Mouse (Mus musculus): ENCODE data around the gene Gm20696. TPM values are rescaled to one million over a fixed set of nuclear protein-coding genes. Genes with fewer than 3 reads are reported as not detected.
A peak's percentile ranks its signal among the peaks of the same experiment; 100 is the strongest.

Gene Gm20696
- polyA plus RNA-seq, 1 experiment from 2014 or later: 6.4 TPM

DNA sequence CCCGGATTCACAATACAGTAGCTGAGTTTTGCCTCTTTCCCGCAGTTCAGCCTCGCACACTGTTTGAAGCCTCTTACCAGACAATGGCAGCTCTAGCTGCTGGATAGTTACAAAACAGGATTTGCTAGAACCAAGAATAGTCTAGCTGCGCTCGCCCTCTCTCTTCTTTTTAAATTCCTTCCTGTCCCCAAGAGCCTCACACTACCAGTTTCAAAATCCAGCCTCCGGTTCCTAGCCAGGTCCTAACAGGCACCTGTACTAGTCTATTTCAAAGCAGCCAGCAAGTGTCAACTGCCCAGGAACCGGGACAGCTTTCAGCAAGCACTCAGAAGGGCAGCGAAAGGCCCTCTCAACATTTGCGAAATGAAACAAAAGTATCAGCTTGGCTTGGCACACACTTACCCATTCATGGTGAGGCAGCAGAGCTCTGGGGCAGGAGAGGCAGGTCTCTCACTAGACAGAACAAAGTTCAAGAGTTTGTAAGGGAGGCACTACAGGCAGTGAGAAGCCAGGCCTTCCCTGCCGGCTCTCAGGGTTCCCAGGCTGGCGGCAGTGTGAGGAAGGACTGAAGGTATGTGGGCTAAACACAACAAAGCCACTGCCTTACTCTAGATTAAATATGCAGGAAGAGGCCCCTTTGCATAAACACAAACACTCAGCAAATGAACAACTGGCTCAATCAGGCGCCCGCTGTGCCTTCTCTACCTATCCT lies 400.5 kb downstream of the Gm20696 start:
- DNase-seq (ENCODE audit: low spot score): peak; percentile 51

DNA sequence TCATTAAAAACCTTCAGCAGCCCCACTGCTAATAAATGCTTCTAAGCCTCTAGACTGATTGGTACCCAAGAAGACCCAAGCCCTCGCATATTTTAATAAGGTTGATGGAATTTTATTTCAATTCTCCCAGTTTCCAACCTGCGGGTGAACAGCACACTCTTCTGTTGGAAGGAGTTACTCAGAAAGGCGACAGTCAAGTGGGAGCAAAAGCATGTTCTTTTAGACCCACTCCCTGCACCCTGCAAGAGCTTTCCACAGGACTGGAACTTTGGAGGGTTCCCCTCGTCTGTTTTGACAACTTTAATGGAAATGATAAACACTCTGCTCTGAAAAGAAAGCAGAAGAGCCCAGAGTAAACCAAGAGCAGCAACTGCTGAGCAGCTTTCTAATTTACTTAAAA lies 401.4 kb downstream of the Gm20696 start:
- no peak for DNase-seq (ENCODE audit: low spot score)

DNA sequence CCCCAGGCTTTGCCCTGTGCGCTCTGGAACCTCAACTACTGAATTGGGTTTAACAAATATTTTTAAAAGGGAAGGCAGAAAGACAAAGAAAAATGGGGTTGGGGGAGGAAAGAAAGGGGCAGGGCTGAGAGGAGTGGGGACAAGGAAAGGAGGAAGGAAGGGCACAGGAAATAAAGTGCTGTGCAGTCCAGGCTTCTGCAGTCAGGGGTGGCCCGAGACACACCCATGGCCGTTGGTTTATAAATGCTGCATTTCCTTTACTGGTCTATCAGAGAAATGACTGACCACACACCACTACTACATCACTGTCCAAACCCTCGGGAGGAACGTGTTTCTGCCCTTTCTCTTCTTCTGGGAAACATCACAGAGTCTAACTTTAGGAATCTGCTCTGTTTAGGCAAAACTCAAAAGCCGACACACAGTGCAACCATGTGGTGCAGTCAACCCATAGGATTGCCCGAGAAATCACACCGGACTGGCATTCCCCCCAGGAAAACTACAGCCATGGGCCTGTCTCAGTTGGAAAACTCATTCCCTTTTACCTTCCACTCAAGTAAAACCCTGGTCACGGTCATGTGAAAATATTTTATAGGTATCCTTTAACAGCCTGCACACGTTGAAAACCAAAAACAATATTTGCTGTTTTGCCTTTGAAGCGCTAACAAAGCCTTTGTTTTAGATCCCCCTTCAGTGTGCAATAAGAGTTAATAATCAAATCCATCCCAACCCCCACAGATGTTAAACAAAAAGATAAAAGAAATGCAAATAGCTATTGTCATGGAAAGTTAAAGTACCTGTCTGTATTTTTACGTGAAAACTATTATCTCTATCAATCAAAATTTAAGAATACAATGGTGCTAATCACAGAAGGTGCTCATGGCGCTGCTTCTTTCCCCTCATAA lies 402.2 kb downstream of the Gm20696 start:
- DNase-seq (ENCODE audit: low spot score): no peak

DNA sequence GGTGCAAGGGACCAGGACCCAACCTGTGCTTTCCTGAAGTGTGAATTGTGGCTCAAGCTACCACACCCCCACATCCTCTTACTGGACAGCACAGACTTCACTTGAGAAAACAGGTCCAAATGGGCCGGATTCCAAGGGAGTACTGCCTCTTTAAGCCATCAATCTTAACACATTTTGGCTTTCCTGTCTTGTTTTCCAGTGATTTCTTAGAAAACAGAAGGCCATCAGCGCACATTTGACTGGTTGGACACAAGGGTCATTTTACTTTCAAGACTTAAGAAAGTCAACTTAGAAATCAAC lies 402.8 kb downstream of the Gm20696 start:
- no peak for DNase-seq (ENCODE audit: low spot score)

DNA sequence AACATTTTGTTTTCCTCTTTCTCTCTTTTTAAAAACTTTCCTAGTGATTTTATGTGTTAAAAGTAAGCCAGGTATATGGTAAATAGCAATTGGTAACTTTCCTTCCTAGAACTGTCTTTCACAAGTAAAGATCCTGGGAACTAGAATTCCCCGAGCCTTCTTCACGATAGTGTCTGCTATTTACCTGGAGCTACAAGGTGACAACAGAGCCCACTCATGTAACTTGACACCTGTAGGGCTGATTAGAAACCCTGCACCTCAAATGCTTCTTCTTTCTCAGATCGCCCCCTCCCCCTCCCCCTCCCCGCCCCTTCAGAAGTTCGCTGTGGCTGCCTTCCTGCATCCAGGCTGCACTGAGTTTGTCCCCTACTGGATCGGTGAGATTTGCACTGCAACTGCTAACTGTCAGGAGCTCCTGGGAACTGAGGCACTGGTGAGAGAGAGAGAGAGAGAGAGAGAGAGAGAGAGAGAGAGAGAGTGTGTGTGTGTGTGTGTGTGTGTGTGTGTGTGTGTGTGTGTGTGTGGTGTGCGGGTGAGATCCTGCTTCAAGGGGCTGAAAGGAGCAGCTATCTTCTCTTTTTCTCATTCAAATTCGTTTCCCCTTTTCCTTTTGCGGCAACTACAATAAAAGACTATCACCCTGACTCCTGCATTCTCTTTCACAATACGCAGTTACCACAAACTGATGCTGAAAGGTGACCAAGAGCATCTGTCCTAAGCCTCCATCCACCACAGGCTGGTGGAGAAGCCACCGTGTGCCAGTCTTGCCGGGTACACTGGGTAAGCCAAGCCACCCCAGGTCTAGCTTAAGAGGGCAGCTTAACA lies 403.3 kb downstream of the Gm20696 start:
- DNase-seq (ENCODE audit: low spot score): peak; percentile 54

DNA sequence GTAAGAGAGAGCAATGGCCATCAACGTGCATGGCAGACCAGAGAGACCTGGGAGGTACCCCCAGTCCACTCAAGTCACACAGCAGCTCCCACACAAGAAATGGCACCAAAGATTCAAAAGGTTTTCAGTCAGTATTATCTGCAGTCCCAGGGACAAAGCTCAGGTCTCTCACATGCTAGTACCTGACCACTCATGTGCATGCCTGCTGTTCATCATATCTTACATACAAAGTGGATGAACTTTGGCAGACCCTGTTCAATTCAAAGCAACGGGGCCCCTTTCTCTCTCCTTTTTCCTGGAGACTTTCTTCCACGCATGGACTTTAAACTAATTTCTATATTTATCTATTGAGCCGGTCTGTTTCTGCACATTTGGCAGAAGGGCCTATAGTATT lies 404.9 kb downstream of the Gm20696 start:
- DNase-seq (ENCODE audit: low spot score): no peak

DNA sequence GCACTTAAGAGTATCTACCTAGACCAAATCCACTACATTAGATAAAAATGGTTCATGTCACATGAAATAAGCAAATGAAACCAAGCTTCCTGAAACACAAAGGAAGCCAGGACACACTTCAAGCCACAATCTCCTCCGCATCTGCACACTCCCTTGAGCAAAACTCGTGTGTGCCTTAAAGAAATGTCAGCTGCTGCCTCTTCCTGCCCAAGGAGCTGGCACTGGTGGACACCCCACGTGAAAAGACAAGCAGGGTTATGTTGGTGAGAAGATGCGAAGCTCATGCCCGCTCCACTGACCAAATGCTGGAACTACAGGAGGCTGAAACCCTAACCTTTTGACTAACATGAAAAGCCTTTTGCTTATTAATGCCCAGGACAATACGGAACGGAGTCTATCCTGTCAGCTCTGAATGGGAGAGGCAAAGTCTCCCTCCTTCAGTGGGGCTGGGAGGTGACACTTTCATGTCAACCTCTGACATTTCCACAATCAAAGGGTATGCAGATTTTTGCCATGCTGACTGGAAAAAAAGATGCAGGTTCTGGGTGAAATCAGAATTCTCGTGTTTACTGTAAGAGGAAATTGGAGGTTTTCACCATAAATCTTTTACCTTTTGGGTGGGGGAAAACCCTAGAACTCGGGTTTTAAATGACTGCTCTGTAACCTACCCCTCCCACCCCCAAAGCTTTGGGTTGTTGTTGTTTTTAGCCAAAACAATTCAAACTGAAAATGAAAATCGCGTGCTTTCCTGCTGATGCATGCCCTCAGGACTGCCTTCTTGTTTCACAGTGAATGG lies 405.5 kb downstream of the Gm20696 start:
- peak; percentile 68 for DNase-seq (ENCODE audit: low spot score)

DNA sequence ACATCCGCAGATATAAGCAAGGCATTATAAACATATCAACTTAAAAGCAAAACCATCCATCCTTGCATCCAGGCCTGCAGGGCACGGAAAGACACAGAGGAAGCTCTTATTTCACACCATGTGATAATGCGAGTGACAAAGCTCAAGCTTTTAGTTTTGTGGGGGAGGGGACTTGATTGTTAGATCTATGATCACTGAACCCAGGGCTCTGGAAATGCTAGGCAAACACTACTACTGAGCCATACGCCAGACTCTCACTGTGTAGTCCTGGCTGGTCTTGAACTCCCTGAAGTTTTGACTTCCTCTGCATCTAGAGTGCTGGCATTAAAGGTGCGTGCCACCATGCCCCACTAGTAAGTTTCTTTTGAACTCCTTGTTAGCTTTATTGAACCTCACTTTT lies 408.3 kb downstream of the Gm20696 start:
- peak; percentile 34 for DNase-seq (ENCODE audit: low spot score)

DNA sequence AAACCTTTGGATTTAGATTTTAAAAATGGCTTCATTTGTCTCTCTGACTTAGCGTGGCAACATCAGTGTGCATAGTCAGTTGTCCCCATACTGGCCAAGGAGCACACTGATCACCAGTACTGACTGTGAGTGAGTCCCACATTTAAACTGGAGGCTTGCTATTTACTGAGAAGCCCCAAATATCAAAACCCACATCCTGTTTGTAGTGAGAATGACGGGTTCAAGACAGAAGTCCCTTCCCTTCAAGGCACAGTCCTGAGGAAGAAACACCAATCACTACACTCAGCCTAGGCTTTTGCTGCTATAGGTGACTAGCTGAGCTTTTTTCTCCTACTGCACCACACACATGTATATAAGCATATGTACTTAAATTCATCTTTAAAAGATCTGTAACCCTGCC lies 408.9 kb downstream of the Gm20696 start:
- peak; percentile 54 for DNase-seq (ENCODE audit: low spot score)

DNA sequence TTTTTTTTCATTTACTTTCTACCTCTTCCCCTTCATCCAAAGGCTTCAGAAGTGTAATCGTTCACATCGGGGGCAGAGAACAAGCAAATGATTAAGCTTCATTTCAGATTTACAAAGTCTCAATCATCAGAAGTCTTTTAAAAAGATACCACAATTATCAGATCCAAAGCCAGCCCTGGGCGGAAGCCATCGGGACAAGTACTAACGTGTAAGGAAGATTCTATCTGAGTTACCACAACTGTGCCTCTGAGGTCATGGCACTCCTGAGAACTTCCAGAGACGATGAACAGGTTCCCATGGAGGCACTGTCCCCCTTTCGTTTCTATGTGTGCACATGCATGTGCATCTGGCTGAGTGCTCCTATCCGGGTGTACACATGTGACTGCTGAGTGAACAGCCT lies 413.3 kb downstream of the Gm20696 start:
- no peak for DNase-seq (ENCODE audit: low spot score)

DNA sequence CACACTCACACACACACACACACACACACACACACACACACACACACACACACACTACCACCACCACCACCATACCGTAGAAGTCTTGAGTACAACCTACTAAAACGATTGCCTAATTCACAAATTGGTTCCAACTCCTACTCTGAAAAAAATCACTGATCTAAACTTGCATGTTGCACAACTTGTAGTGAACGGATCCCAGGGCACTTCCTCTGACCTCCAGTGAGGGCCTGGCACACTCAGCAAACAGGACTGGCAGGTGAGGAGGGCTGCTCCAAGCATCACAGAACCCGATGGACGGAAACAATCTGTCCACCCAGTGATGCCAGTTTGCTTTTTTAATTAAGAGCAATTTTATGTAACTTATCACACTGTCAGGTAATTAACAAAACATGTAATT lies 413.8 kb downstream of the Gm20696 start:
- DNase-seq (ENCODE audit: low spot score): no peak

DNA sequence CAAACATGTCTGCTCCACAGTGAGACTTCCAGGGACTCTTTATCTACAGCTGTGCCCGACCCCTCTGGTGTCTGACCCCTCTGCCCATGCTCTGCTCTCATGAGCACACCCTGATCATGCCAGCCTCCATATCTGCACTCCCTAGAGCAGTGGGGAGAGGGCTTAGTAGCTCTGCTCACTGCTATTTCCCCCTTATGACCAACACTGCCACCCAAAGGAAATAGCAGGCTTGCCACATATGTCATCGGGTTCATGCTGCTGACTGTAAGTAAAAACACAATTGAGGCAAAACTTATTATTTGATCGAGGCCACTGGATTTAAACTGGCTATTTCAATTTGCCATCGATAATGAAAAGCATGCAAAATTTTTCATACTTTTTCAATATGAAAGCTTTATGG lies 414.7 kb downstream of the Gm20696 start:
- DNase-seq (ENCODE audit: low spot score): no peak

DNA sequence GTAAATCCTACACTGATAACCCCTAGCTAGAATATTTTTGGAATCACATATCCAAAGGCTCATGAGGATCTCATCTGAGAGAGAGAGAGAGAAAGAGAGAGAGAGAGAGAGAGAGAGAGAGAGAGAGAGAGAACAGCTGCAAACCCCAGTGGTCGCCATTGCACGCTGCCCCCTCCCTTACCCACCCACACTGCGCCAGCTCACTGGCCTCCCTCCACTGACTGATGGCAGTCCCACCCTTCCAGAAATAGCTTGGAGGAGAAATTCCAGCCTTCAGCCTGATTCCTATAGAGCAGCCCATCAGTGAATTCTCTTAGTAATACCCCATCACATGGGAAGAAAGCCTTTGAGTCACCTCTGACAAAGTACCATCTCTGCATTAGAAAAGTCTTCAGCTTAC lies 415.4 kb downstream of the Gm20696 start:
- DNase-seq (ENCODE audit: low spot score): no peak

DNA sequence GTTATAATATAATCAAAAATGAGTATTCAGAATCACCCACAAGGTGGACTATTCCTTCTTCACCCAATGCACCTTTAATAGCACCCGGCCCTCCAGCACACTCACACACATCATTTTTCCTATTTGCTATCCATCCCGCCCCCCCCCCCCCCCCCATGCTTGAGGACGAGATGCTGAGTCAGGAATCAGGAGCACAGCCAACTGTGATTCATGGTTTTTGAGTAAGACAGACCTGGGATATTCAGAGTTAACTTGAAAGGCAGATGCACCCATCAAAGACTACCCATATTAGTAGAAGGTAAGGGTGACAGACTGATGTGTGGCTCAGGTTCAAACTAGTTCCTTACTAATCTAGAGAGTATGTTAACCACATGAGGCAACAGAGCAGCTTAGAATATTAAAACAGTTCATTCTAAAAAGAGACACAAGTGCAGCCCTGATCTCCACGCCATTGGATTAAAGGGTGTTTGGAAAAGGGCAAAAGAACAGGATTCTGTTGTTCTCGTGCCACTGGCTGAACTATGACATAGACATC lies 417.0 kb downstream of the Gm20696 start:
- DNase-seq (ENCODE audit: low spot score): no peak

DNA sequence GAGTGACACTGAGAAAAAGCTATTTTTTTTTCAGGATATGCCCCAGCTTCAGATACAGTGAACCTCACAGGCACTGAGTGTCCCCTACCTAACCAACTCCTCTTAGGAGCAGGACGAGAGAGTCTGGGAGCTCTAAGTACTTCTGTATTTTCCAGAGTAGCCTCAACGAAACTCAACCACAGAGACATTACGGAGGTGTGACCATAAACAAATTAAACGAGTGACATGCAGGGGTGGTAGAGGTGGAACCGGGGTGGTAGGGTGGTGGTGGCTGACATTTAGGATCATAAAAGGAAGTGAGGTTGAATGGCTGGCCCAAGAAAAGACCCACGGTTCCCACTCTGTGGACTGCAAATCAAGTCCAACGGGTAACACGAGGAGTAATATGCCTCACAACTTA lies 418.2 kb downstream of the Gm20696 start:
- no peak for DNase-seq (ENCODE audit: low spot score)

DNA sequence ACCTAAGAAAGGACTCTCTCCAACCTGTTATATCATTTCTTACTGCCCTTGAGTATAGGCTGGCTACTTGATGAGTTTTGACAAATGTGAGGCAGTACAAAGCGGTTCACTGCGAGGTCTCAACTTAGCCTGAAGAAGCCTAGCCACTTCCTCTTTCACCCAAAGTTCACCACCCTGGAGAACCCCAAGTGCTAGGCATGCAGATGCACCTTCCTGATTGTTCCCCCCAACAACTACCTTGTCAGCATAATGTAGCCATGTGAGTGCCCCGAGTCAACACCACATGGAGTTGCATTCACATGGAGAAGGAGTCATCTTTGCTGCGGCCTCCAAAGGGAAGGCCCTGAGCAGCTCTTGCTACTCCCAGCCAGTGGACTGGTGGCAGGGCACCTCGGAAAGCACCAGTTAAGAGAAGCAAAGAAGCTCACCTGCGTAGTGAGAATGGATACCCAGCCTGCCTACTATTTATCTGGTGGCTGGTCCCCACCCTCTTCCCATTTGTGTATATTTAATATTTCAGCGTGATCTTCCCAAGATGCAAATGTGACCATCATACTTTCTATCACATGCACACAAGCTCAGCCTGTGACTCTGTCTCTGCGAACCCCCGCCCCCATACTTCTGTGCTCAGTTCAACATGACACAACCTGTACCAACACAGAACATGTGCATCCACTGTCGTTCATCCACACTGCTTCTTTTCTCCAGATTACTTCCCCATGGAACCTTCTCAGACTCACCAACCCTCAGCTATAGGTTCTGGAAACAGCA lies 424.8 kb downstream of the Gm20696 start:
- DNase-seq (ENCODE audit: low spot score): peak; percentile 48

DNA sequence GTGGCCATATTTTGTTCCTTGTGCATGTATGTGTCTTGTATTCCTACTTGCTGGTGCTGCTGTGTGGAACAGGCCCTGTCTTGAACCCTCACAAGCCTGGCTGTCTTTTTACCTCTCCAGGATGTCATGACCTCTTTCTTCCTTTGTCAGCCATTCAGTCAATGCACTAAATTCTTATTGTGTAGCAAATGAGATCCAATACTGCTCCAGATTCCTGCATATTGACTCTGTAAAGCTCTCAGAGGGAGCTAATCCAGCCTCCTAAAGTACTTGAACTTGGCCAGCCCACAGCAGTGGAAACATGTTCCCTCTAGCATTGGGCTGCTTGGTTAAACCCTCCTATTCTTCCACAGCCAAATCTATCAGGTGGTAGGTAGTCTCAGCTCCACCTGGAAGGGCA lies 425.8 kb downstream of the Gm20696 start:
- no peak for DNase-seq (ENCODE audit: low spot score)

DNA sequence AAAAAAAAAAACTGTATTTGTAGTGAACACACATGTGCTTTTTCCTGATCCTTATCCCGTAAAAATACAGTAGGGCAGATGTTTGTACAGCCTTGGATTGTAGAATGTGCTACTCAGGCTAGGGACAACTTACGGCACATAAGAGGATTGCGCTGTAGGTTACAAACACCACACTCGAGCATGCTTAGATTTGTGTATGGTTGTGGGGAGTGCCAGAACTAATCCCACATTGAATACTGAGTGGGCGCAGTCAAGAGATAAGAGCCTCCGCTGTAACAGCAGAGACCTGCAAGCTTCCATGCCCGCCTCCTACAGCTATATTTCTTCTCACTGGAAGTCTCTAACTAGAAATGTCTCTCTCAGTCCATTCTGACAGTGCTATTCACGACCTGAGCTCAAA lies 431.0 kb downstream of the Gm20696 start:
- no peak for DNase-seq (ENCODE audit: low spot score)

DNA sequence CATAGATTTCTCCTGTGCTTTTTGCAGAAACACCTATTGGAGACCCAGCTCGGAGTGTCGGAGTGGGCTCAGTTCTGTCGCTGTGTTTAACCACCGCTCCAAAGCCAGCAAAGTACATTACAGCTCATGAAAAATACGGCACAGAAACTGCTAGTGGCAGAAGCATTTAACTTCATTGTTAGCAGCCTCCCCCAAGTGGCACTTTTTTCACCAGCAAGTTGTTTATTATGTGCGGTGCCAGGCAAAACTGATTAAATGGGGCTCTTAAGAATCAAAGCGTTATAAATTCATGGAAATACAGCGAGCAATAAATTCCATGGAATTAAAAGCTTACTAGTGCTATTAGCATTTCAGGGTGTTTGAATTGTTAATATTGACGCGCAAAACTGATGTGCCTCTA lies 433.2 kb downstream of the Gm20696 start:
- DNase-seq (ENCODE audit: low spot score): no peak

DNA sequence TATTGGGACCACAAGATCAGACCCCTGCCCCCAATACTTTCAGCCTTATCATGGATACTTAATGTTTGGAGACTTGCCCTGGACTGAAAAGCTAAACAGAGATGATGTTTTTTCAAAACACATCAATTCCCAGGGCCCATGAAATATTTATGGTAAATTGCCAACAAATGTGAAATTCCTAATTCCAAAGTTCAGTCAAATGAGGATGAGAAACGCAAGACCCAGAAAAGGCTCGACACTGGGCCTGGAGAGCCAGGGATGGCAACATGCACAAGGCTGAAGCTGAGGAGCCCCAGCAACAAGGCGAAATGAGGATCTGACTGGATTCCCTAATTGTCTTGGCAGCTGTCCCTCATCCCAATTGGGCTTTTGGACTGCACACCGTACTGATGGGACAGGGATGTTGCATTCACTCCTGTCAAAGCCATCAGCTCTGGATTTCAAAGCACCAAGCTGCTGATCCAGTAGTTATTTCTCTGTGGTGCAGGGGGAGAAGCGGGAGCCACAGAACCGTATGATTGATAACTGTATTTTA lies 438.2 kb downstream of the Gm20696 start:
- no peak for DNase-seq (ENCODE audit: low spot score)
